Mouse (Mus musculus): ENCODE results near the gene Nup188. TPM values are rescaled to one million over a fixed set of nuclear protein-coding genes. Genes with fewer than 3 reads are reported as not detected.

Nup188 gene
- polyA plus RNA-seq, 1 experiment = 17.5 TPM

DNA sequence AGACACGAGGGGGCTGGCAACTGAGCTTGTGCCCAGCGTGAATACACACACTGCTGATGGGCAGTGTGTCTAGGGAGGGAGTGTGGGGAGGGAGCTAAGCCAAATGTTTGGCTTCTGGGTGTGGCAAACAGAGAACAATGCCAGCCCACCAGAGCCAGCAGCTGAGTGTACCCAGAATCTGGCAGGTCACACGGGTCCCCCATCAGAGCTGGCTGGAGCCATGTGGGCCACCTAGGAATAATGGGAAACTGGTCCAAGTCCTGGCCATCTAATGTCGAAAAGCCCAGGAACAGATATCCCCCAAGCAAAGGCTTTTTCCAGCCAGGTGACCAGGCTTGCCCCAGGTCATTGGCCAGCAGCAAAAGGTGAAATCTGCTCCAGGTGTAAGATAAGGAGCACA, 69.7 kb downstream of the Nup188 start:
- H3K36me3 ChIP-seq (ENCODE audit: control insufficient read depth, insufficient read depth, low read length) = no peaks in the 10 kb centered on the region
- 73% methylated on average over 4 of the region's 4 CpGs for WGBS
- peaks cover 4% of the 10 kb centered on the region; the same call in 1 of the 2 replicates for H3K4me1 ChIP-seq (ENCODE audit: control insufficient read depth, insufficient read depth, low read length)
- H3K4me3 ChIP-seq (ENCODE audit: insufficient read depth, low read depth, low read length) = no peak overlapping the region
- H3K27ac ChIP-seq (ENCODE audit: insufficient read depth, low read depth, low read length) = no peak overlapping the region
- DNase-seq = no peak
- no peaks in the 10 kb centered on the region for H3K27me3 ChIP-seq (replicated peaks; ENCODE audit: control insufficient read depth, insufficient read depth, low read length)
- TF ChIP-seq CTCF (conservative IDR thresholded peaks at IDR 0.05; ENCODE audit: insufficient read depth, insufficient read length, low read depth, low read length) (no peak), POLR2A (IDR thresholded peaks at IDR 0.05; ENCODE audit: low read depth, low read length) (no peak)

DNA sequence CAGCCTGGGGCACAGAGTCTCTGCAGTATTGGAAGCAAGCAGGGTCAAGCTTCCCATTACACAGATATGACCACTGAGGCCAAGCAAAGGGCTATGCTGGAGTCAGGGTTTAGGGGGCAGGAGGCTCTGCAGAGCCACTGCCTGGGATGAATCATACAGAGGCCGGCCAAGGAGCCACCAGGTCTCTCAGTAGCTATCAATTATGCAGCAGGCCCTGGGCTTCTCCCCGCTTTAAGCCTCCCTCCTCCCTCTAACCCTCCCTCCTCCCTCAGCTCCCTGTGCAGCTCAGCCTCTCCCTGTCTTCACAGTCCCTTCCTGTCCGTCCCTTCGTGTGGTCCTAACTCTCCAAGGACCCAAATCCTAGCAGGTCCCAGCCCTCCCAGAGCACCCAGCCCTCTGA, 70.1 kb downstream of the Nup188 start:
- Histone ChIP-seq H3K27me3 (replicated peaks; ENCODE audit: control insufficient read depth, insufficient read depth, low read length) (no peaks in the 10 kb centered on the region), H3K4me1 (ENCODE audit: control insufficient read depth, insufficient read depth, low read length) (peaks cover 4% of the 10 kb centered on the region; the same call in 1 of the 2 replicates), H3K27ac (ENCODE audit: insufficient read depth, low read depth, low read length) (no peak overlapping the region), H3K4me3 (ENCODE audit: insufficient read depth, low read depth, low read length) (no peak overlapping the region), H3K36me3 (ENCODE audit: control insufficient read depth, insufficient read depth, low read length) (no peaks in the 10 kb centered on the region)
- TF ChIP-seq CTCF (conservative IDR thresholded peaks at IDR 0.05; ENCODE audit: insufficient read depth, insufficient read length, low read depth, low read length) = no peak
- TF ChIP-seq POLR2A (IDR thresholded peaks at IDR 0.05; ENCODE audit: low read depth, low read length) = no peak
- 60% methylated on average over 4 of the region's 4 CpGs for WGBS
- DNase-seq = no peak

- WGBS = 74% methylated on average over 9 of the region's 9 CpGs
- peaks cover 4% of the 10 kb centered on the region; the same call in 1 of the 2 replicates for H3K4me1 ChIP-seq (ENCODE audit: control insufficient read depth, insufficient read depth, low read length)
- H3K27ac ChIP-seq (ENCODE audit: insufficient read depth, low read depth, low read length) = no peak overlapping the region
- H3K27me3 ChIP-seq (replicated peaks; ENCODE audit: control insufficient read depth, insufficient read depth, low read length) = no peaks in the 10 kb centered on the region
- no peak for DNase-seq
- no peaks in the 10 kb centered on the region for H3K36me3 ChIP-seq (ENCODE audit: control insufficient read depth, insufficient read depth, low read length)
- no peak for TF ChIP-seq POLR2A (IDR thresholded peaks at IDR 0.05; ENCODE audit: low read depth, low read length)
- no peak for TF ChIP-seq CTCF (conservative IDR thresholded peaks at IDR 0.05; ENCODE audit: insufficient read depth, insufficient read length, low read depth, low read length)
- H3K4me3 ChIP-seq (ENCODE audit: insufficient read depth, low read depth, low read length) = no peak overlapping the region
These were observed 70.7 kb downstream of the Nup188 start for GRCm38 (mm10) chr2:30356906-30357305.

DNA sequence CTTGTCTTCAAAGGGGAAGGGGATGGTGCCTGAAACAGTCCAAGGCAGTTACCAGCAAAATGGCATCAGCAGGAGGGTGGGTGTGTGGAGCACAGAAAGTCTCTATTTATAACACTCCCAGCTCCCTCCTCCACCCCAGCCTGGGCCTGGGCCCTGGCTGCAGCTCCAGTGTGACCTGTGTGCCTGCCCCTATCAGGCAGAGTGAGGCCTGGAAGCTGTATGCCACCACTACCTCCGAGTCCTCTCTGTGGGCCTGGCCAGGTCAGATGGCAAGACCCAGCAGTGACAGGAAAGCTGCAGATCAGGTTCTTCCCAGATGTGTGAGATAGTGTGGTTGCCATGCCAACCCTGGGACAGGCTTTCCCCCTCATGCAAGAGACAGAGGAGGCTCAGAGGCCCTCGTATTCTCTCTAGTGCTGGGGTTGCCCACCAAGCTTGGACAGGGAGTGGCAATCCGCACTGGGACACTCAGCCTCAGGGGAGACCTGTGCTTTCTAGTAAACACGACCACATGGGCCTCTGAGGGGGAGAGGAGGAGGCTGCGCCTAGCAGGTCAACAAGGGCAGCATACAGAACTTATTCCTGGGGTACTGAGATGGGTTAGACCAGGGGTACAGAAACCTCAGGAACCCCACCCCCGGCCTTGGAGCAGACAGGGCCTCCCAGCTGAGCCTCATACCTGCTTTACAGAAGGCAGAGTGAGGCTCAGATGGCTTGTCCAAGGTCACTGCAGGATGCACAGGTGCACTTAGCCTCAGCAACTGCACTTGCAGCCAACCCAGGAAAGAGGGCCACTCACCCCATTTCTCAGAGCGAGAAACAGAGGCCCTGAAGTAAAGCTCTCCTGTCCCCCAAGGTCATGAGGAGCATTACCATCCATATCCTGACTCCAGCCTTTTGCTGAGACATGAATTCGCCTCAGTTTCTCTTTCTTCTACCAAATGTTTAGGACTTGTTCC, 71.6 kb downstream of the Nup188 start:
- peak overlapping the region; percentile 29; the same call in 1 of the 2 replicates for H3K27ac ChIP-seq (ENCODE audit: insufficient read depth, low read depth, low read length)
- WGBS = 47% methylated on average over 8 of the region's 8 CpGs
- no peak for DNase-seq
- TF ChIP-seq CTCF (conservative IDR thresholded peaks at IDR 0.05; ENCODE audit: insufficient read depth, insufficient read length, low read depth, low read length) (no peak), POLR2A (IDR thresholded peaks at IDR 0.05; ENCODE audit: low read depth, low read length) (no peak)
- H3K27me3 ChIP-seq (replicated peaks; ENCODE audit: control insufficient read depth, insufficient read depth, low read length) = no peaks in the 10 kb centered on the region
- peaks cover 4% of the 10 kb centered on the region; the same call in 1 of the 2 replicates for H3K4me1 ChIP-seq (ENCODE audit: control insufficient read depth, insufficient read depth, low read length)
- H3K4me3 ChIP-seq (ENCODE audit: insufficient read depth, low read depth, low read length) = peak overlapping the region; percentile 9; the same call in 1 of the 2 replicates
- no peaks in the 10 kb centered on the region for H3K36me3 ChIP-seq (ENCODE audit: control insufficient read depth, insufficient read depth, low read length)

- H3K36me3 ChIP-seq (ENCODE audit: control insufficient read depth, insufficient read depth, low read length) = no peaks in the 10 kb centered on the region
- DNase-seq = peak; percentile 85
- peak within 1 kb of the TSS; percentile 54 for H3K27ac ChIP-seq (ENCODE audit: insufficient read depth, low read depth, low read length)
- WGBS = 1% methylated on average over 65 of the region's 73 CpGs
- TF ChIP-seq CTCF (conservative IDR thresholded peaks at IDR 0.05; ENCODE audit: insufficient read depth, insufficient read length, low read depth, low read length) = peak; percentile 39
- no peak for TF ChIP-seq POLR2A (IDR thresholded peaks at IDR 0.05; ENCODE audit: low read depth, low read length)
- H3K27me3 ChIP-seq (replicated peaks; ENCODE audit: control insufficient read depth, insufficient read depth, low read length) = no peaks in the 10 kb centered on the region
- peak within 1 kb of the TSS; percentile 94 for H3K4me3 ChIP-seq (ENCODE audit: insufficient read depth, low read depth, low read length)
- peaks cover 4% of the 10 kb centered on the region; the same call in 1 of the 2 replicates for H3K4me1 ChIP-seq (ENCODE audit: control insufficient read depth, insufficient read depth, low read length)
These were observed 72.6 kb downstream of the Nup188 start, which contains the start of gene Sh3glb2 for GRCm38 (mm10) chr2:30358533-30359531. TSS of gene Sh3glb2 (minus strand) at chr2:30359337.

DNA sequence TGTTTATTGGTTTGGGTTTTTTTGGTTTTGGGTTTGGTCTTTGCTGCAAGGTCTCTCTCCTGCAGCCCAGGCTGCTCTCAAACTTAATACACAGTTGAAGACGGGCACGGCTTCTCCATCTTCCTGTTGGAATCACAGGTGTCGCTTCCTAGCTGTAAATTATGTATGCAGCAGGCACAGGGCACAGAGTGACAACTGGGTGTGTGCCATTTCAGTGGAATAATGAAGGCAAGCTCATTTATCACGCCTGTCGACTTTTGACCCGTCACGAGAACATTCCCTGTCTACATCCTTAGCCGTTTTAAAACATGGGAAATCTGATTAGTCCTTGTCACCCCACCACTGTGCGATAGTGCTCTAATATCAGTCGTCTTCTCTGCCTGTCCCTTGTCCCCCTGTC, 74.4 kb downstream of the Nup188 start:
- Histone ChIP-seq H3K27ac (ENCODE audit: insufficient read depth, low read depth, low read length) (no peak overlapping the region), H3K36me3 (ENCODE audit: control insufficient read depth, insufficient read depth, low read length) (no peaks in the 10 kb centered on the region), H3K4me1 (ENCODE audit: control insufficient read depth, insufficient read depth, low read length) (peaks cover 14% of the 10 kb centered on the region), H3K27me3 (replicated peaks; ENCODE audit: control insufficient read depth, insufficient read depth, low read length) (no peaks in the 10 kb centered on the region), H3K4me3 (ENCODE audit: insufficient read depth, low read depth, low read length) (no peak overlapping the region)
- no peak for TF ChIP-seq CTCF (conservative IDR thresholded peaks at IDR 0.05; ENCODE audit: insufficient read depth, insufficient read length, low read depth, low read length)
- no peak for TF ChIP-seq POLR2A (IDR thresholded peaks at IDR 0.05; ENCODE audit: low read depth, low read length)
- 61% methylated on average over 10 of the region's 10 CpGs for WGBS
- DNase-seq = peak; percentile 58
